Mouse (Mus musculus) thymus, adult 2 months (tissue): ENCODE data around the gene A930017K11Rik.

Experiments
- CTCF ChIP-seq: fragments of 200-500 bp; IDR thresholded peaks from 2 replicates; pipeline ENCODE4 v1.5.1; 2012; ENCODE audit warnings: mild to moderate bottlenecking, control low read depth, low read length, moderate library complexity, borderline replicate concordance; ENCODE audit not compliant: control insufficient read depth, poor library complexity, insufficient read depth; ENCODE audit errors: extremely low read depth
- POLR2A ChIP-seq: fragments of 200-500 bp; IDR thresholded peaks from 2 replicates; pipeline ENCODE4 v1.6.1; 2012; ENCODE audit warnings: mild to moderate bottlenecking, low read length, control low read depth, moderate library complexity; ENCODE audit not compliant: control insufficient read depth, poor library complexity, insufficient read depth; ENCODE audit errors: extremely low read depth

DNA sequence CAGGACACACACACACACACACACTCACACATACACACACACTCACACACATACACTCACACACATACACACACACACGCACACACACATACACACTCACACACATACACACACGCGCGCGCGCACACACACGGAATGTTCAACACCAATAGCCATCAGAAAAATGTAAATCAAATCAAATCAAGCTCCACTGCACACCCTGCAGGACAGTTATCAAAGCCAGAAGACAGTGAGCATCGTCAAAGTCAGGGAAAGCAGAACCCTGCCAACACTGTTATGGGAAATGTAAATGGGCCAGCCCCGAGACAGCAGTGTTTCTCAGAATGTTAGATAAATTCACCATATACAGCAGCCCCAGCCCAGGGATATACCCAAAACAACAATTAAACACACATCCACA is 18.1 kb upstream of the A930017K11Rik start:
- TF ChIP-seq CTCF (no peak), POLR2A (no peak)
